Mouse (Mus musculus) heart, adult 2 months (tissue): Measurements from ENCODE around the gene Bank1. TPM values are rescaled to one million over a fixed set of nuclear protein-coding genes. Genes with fewer than 3 reads are reported as not detected.

Experiments
- DNase-seq, 2 experiments: peaks; one replicate each; pipeline ENCODE4 v3.0.0; 2021
- H3K27ac ChIP-seq: fragments of 200-600 bp; 2 replicates; pipeline ENCODE4 v1.8.1; 2022
- H3K27me3 ChIP-seq: fragments of 200-500 bp; 2 replicates; pipeline ENCODE4 v1.6.1; 2012; ENCODE audit warnings: mild to moderate bottlenecking, low read length, inconsistent platforms, mixed read lengths; ENCODE audit not compliant: control insufficient read depth, insufficient read depth
- H3K36me3 ChIP-seq: fragments of 200-500 bp; 2 replicates; pipeline ENCODE4 v1.6.1; 2012; ENCODE audit warnings: low read length, inconsistent platforms; ENCODE audit not compliant: control insufficient read depth, insufficient read depth
- H3K4me1 ChIP-seq: fragments of 200-500 bp; 2 replicates; pipeline ENCODE4 v1.6.1; 2011; ENCODE audit warnings: low read length; ENCODE audit not compliant: control insufficient read depth, insufficient read depth
- H3K4me3 ChIP-seq: fragments of 200-600 bp; 2 replicates; pipeline ENCODE4 v1.8.1; 2022
- H3K79me2 ChIP-seq: fragments of 200-500 bp; replicated peaks from 2 replicates; pipeline ENCODE4 v1.6.1; 2012; ENCODE audit warnings: mild to moderate bottlenecking, inconsistent platforms, low read length, moderate library complexity, mixed read lengths; ENCODE audit not compliant: control insufficient read depth, insufficient read depth
- H3K9ac ChIP-seq: fragments of 200-500 bp; 2 replicates; pipeline ENCODE4 v1.6.1; 2012; ENCODE audit warnings: low read depth, mild to moderate bottlenecking, control low read depth, inconsistent platforms, low read length, mixed read lengths
- CTCF ChIP-seq: fragments of 200-600 bp; IDR thresholded peaks from 2 replicates; pipeline ENCODE4 v1.8.1; 2022; ENCODE audit warnings: antibody characterized with exemption, mild to moderate bottlenecking, moderate library complexity
- EP300 ChIP-seq: fragments of 200-500 bp; IDR thresholded peaks from 2 replicates; pipeline ENCODE4 v1.6.1; 2011; ENCODE audit warnings: low read depth, low read length, control low read depth; ENCODE audit not compliant: insufficient read depth
- POLR2A ChIP-seq: fragments of 200-500 bp; IDR thresholded peaks from 2 replicates; pipeline ENCODE4 v1.6.1; 2011; ENCODE audit warnings: mild to moderate bottlenecking, low read depth, low read length, control low read depth; ENCODE audit not compliant: insufficient read depth
- WGBS: fragments of 180-500 bp; shearing (Covaris S2); methylation state at CpG from one replicate; pipeline ENCODE4 v1.1.7; 2018; 5-methylcytosine and 5-hydroxymethylcytosine counted together
- intact Hi-C: fragments of 180-260 bp; cut with DNase I; formaldehyde crosslinking; loops from one replicate; pipeline ENCODE4 v1.15.1; 2025
- polyA plus RNA-seq: library from polyadenylated mRNA; depleted of rRNA; stranded (reverse); fragments of >200 nt; gene quantifications from 2 replicates; pipeline ENCODE4 v1.2.3, GENCODE M21; 2012
- total RNA-seq, 2 experiments: library from RNA; stranded (reverse); gene quantifications; 2 replicates each; pipeline ENCODE4 v1.2.3; 2021

Gene Bank1
- total and polyA plus RNA-seq, 3 experiments: 0.81 to 1.9 (median 0.86) TPM

GRCm38 (mm10) chr3:136295250-136295649 is 30.6 kb downstream of the Bank1 start:
- no peak overlapping the region for H3K9ac ChIP-seq
- no peak for TF ChIP-seq EP300
- TF ChIP-seq CTCF: no peak
- no peak for TF ChIP-seq POLR2A
- no peaks in the 10 kb centered on the region for H3K36me3 ChIP-seq
- no peaks in the 10 kb centered on the region for H3K27me3 ChIP-seq
- no peaks in the 10 kb centered on the region for H3K4me1 ChIP-seq
- WGBS: 35% methylated on average over 2 of the region's 2 CpGs
- no peak for DNase-seq
- no peak overlapping the region for H3K4me3 ChIP-seq
- intact Hi-C loops: no loop called here
- no peaks in the 10 kb centered on the region for H3K79me2 ChIP-seq
- H3K27ac ChIP-seq: no peak overlapping the region

DNA sequence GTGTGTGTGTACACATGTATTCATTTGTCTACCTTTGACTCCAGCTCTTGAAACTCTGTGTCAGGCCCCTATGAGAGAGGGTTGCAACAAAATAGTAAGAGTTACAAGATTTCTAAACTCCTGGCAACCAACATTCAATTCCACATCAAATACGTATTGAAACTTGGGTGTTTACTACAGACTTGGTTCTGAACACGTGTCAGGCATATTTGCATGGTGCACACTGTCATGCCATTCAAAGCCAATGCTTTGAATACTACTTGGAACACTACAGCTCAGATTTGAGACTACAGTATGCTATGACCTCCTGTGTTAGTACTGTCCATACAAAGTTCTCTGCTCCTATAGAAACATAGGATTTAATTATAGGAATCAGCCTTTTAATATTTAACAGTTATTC is 38.0 kb downstream of the Bank1 start:
- H3K4me1 ChIP-seq: no peaks in the 10 kb centered on the region
- H3K4me3 ChIP-seq: no peak overlapping the region
- DNase-seq: no peak
- TF ChIP-seq CTCF (no peak), EP300 (no peak), POLR2A (no peak)
- H3K36me3 ChIP-seq: no peaks in the 10 kb centered on the region
- WGBS: 78% methylated on average over 2 of the region's 2 CpGs
- H3K79me2 ChIP-seq: no peaks in the 10 kb centered on the region
- intact Hi-C loops: no loop called here
- H3K27me3 ChIP-seq: no peaks in the 10 kb centered on the region
- no peak overlapping the region for H3K9ac ChIP-seq
- H3K27ac ChIP-seq: no peak overlapping the region

GRCm38 (mm10) chr3:136264969-136265595 is 60.8 kb downstream of the Bank1 start:
- WGBS: 78% methylated on average over 8 of the region's 8 CpGs
- Histone ChIP-seq H3K4me1 (no peaks in the 10 kb centered on the region), H3K79me2 (no peaks in the 10 kb centered on the region), H3K27ac (no peak overlapping the region), H3K36me3 (no peaks in the 10 kb centered on the region), H3K27me3 (no peaks in the 10 kb centered on the region), H3K9ac (no peak overlapping the region), H3K4me3 (no peak overlapping the region)
- no peak for TF ChIP-seq EP300
- TF ChIP-seq CTCF: no peak
- TF ChIP-seq POLR2A: no peak
- intact Hi-C loops: no loop called here
- no peak for DNase-seq

DNA sequence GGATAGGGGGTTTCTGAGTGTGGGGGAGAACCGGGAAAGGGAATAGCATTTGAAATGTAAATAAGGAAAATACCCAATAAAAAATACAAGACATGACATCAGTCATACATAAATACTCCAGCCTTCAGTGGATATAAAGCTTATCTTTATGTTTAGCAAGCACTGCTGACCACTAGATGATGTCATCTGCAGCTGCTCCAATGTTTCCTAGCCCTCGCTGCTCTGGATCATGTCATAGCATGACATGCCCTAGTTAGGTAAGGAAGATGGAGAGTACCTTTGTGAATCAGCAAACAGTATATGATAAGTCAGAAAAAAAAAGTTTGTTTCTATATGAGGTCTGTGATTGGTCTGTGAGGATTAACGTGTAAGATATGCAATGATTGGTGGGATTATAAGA is 68.1 kb downstream of the Bank1 start:
- 62% methylated on average over 3 of the region's 3 CpGs for WGBS
- no peak for TF ChIP-seq CTCF
- no peak for TF ChIP-seq EP300
- TF ChIP-seq POLR2A: no peak
- Histone ChIP-seq H3K4me3 (no peak overlapping the region), H3K27ac (no peak overlapping the region), H3K9ac (no peak overlapping the region), H3K36me3 (no peaks in the 10 kb centered on the region), H3K27me3 (no peaks in the 10 kb centered on the region), H3K4me1 (no peaks in the 10 kb centered on the region), H3K79me2 (no peaks in the 10 kb centered on the region)
- intact Hi-C loops: no loop called here
- no peak for DNase-seq

DNA sequence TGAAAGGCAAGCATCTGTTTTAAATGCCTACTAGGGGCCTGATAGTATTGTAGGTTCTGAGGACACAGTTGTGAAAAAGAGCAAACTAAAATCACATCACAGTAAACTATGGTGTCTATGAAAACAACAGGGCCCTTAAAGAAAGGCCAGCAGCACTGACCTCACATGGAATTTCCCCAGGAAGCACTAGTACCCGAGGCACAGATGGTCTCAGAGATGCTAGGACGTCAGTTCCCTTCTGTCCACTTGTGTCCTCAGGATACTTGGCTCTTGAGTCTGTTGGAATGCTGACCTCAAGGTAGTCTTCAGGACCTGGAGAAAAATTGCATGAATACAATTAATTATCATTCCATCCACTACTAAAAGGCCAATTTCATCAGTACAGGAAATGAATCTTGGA is 71.2 kb downstream of the Bank1 start:
- intact Hi-C loops: no loop called here
- H3K4me1 ChIP-seq: no peaks in the 10 kb centered on the region
- no peak overlapping the region for H3K9ac ChIP-seq
- no peaks in the 10 kb centered on the region for H3K79me2 ChIP-seq
- H3K36me3 ChIP-seq: no peaks in the 10 kb centered on the region
- TF ChIP-seq EP300 (no peak), POLR2A (no peak), CTCF (no peak)
- no peak overlapping the region for H3K27ac ChIP-seq
- WGBS: 20% methylated on average over 2 of the region's 2 CpGs
- H3K27me3 ChIP-seq: no peaks in the 10 kb centered on the region
- no peak for DNase-seq
- no peak overlapping the region for H3K4me3 ChIP-seq

- TF ChIP-seq POLR2A (no peak), CTCF (no peak), EP300 (no peak)
- Histone ChIP-seq H3K79me2 (no peaks in the 10 kb centered on the region), H3K36me3 (no peaks in the 10 kb centered on the region), H3K4me3 (no peak overlapping the region), H3K9ac (no peak overlapping the region), H3K27me3 (no peaks in the 10 kb centered on the region), H3K4me1 (no peaks in the 10 kb centered on the region), H3K27ac (no peak overlapping the region)
- intact Hi-C loops: no loop called here
- DNase-seq: no peak
- 42% methylated on average over 4 of the region's 4 CpGs for WGBS
These were observed 73.0 kb downstream of the Bank1 start for GRCm38 (mm10) chr3:136252820-136253219.
